Mouse (Mus musculus): ENCODE results near the gene Zfp467. TPM values are rescaled to one million over a fixed set of nuclear protein-coding genes. Genes with fewer than 3 reads are reported as not detected.
A peak's percentile ranks its signal among the peaks of the same experiment; 100 is the strongest.

Gene Zfp467
- polyA plus RNA-seq (2015; fragmentation: Nextera tagmentation; extraction: Ambion mirVana): 30.0 and 34.2 TPM in 2 replicates

DNA sequence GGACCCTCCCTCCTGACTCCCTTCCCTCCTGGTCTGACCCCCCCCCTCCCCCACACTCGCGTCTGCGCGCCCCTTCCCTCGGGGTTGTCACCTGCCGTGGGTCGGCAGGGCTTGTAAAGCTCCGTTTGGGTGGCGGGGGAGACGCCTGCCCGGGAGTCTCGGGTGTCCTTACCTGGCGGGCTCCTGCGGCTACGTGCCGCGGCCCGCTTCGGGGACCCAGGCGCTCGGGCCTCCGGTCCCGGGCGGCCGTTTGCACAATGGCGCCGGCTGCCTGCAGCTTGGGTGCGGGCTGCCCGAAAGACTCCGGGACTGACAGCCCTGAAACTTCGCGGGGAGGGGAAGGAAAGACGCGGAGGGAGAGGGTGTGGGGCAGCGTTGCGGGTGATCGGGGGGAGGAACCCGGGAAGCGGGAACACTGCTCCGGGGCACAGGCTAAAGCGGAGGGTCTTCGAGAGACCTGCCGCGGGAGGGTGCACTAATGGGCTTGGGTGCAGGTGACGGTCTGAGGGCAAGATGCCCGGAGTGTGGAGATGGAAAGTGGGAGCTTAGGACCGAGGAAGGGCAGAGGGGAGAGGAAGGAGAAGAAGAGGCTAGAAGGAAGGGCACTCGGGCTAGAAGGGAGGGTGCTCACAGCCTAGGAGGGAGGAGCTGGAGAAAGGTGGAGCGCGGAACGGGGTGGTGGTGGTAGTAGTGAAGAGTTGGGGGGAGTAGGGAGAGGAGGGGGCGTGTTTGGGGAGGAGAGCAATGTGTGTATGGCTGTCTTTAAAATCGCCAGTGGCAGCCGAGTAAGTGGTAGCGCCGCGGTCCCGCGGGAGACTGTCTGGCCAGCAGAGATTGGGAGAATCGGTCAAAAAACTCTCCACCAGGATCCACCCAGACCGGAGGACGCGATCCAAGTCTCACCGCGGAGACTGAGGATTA, at the start of gene Zfp467:
TSS of gene Zfp467 (minus strand) at position 645 of the 921 bp plus-strand sequence.
- WGBS: under 1% methylated on average over 65 of the region's 65 CpGs
- H3K9ac ChIP-seq (replicated peaks): peak within 1 kb of the TSS; percentile 75

DNA sequence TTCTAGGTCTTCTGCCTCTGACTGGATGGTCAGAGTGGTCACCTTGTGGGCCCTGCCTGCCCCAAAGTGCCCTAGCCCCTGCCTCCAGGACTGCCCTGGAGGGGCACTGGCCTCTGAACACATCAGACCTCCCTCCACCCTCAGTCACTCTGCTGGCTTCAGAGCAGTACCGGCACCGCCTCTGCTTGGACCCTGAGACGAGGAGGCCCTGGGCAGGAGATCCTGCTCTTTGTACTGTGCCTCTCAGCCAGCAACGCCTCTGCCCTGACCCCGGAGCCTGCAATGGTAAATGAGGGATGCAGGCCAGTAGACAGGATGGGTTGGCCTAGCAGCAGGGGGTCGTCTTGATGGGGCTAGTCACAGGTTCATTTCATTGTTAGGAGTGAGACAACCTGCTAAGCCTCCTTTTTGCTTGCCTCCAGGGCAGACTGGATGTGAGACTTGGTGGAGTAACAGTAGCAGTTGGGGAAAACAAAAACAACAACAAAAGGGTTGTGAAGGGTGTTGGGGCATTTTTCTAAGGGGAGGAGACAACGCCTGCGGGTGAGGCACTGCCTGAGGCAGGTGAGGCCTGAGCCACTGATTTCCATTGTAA, 47.6 kb upstream of the Zfp467 start:
- Histone ChIP-seq H3K36me3 (no peaks in the 10 kb centered on the region), H3K27me3 (no peaks in the 10 kb centered on the region), H3K4me3 (no peak overlapping the region), H3K9ac (replicated peaks) (no peak overlapping the region), H3K27ac (replicated peaks) (no peak overlapping the region), H3K4me2 (replicated peaks) (no peak overlapping the region), H3K9me3 (no peaks in the 10 kb centered on the region), H3K4me1 (no peaks in the 10 kb centered on the region)
- WGBS: 6% methylated on average over 8 of the region's 8 CpGs
- no peak for ATAC-seq (replicated peaks)

More for the DNA sequence above, at the start of gene Zfp467:
- H3K4me3 ChIP-seq: peak within 1 kb of the TSS; percentile 62
- peak within 1 kb of the TSS; percentile 89 for H3K27ac ChIP-seq (replicated peaks)
- H3K36me3 ChIP-seq: peaks cover 12% of the 10 kb centered on the region; the same call in 1 of the 2 replicates
- no peaks in the 10 kb centered on the region for H3K27me3 ChIP-seq
- H3K4me2 ChIP-seq (replicated peaks): peak within 1 kb of the TSS; percentile 95
- peak; percentile 33 for ATAC-seq (replicated peaks)
- peaks cover 21% of the 10 kb centered on the region for H3K4me1 ChIP-seq
- H3K9me3 ChIP-seq: no peaks in the 10 kb centered on the region

DNA sequence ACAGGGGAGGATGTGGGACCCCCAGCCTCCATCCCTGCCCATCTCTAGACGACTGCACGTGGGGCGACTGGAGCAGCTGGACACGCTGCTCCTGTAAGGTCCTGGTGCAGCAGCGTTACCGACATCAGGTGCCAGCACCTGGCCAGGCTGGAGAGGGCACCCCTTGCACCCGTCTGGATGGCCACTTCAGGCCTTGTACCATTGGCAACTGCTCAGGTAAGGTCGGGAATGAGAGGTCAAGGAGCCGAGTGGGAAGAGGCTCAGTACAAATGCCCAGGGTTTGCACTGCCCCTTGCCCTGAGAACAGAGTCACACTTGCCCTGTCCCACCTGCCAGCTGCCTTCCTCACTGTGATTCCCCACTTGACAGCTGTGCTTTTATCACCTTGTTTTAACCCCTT, 45.7 kb upstream of the Zfp467 start:
- Histone ChIP-seq H3K36me3 (no peaks in the 10 kb centered on the region), H3K27ac (replicated peaks) (no peak overlapping the region), H3K27me3 (no peaks in the 10 kb centered on the region), H3K4me2 (replicated peaks) (no peak overlapping the region), H3K4me1 (peaks cover 4% of the 10 kb centered on the region), H3K9ac (replicated peaks) (no peak overlapping the region), H3K9me3 (no peaks in the 10 kb centered on the region), H3K4me3 (no peak overlapping the region)
- WGBS: 70% methylated on average over 9 of the region's 9 CpGs
- ATAC-seq (replicated peaks): no peak

DNA sequence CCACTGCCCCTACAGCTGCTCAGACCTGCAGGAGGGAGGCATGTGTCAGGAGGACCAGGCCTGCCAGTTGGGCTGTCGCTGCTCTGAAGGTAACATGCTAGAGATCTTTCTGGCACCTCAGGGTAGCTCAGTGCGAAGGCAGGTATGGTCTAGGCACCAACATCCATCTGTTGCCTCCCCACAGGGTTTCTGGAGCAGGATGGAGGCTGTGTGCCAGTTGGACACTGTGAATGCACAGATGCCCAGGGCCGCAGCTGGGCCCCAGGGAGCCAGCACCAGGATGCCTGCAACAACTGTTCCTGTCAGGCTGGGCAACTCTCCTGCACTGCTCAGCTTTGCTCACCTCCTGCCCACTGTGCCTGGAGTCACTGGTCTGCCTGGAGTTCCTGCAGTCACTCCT, 44.1 kb upstream of the Zfp467 start:
- Histone ChIP-seq H3K36me3 (no peaks in the 10 kb centered on the region), H3K4me1 (peaks cover 4% of the 10 kb centered on the region), H3K27ac (replicated peaks) (no peak overlapping the region), H3K4me2 (replicated peaks) (no peak overlapping the region), H3K4me3 (no peak overlapping the region), H3K9ac (replicated peaks) (no peak overlapping the region), H3K9me3 (no peaks in the 10 kb centered on the region), H3K27me3 (no peaks in the 10 kb centered on the region)
- 74% methylated on average over 3 of the region's 3 CpGs for WGBS
- ATAC-seq (replicated peaks): no peak; the same call in 1 of the 2 replicates

DNA sequence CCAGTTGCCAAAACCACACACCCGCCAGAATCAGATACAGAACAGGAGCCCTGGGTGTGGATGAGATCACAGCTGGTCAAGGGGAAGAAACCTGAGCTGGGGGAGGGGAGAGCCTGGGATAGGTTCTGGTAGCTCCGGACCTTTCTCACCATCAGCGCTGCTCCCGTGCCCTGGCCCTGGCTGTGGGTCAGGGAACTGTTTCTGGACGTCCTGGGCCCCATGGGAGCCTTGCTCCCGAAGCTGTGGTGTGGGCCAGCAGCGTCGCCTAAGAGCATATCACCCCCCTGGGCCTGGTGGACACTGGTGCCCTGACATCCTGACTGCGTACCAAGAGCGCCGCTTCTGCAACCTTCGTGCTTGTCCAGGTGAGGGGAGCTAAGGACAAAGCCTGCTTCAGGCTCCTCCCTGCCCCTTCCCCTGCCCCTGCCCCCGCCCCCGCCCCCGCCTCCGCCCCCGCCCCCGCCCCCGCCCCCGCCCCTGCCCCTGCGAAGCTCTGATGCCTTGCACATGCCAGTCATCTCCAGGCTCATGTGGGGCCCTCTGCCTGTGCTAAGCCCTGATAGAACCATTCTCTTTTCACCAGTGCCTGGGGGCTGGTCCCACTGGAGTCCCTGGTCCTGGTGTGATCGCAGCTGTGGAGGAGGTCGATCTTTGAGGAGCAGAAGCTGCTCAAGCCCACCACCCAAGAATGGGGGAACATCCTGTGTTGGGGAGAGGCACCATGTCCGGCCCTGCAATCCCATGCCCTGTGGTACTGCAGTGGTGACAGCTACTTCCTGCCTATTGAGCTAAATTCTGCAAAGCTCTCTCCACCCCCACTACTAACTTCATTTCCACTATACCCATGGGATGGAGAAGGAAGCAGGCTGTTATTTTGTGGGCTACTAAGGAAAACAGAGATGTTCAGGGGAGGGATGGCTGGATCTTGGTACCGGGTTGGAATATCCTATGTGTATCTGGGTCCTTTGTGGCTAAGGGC, 42.4 kb upstream of the Zfp467 start:
- Histone ChIP-seq H3K9me3 (no peaks in the 10 kb centered on the region), H3K36me3 (no peaks in the 10 kb centered on the region), H3K4me2 (replicated peaks) (peak overlapping the region; percentile 29; the same call in 1 of the 2 replicates), H3K27me3 (no peaks in the 10 kb centered on the region), H3K27ac (replicated peaks) (no peak overlapping the region), H3K4me1 (peaks cover 4% of the 10 kb centered on the region), H3K4me3 (no peak overlapping the region), H3K9ac (replicated peaks) (no peak overlapping the region)
- 13% methylated on average over 25 of the region's 25 CpGs for WGBS
- ATAC-seq (replicated peaks): 0 out of 2 replicates have a peak, but pooled peaks have one; percentile 27

DNA sequence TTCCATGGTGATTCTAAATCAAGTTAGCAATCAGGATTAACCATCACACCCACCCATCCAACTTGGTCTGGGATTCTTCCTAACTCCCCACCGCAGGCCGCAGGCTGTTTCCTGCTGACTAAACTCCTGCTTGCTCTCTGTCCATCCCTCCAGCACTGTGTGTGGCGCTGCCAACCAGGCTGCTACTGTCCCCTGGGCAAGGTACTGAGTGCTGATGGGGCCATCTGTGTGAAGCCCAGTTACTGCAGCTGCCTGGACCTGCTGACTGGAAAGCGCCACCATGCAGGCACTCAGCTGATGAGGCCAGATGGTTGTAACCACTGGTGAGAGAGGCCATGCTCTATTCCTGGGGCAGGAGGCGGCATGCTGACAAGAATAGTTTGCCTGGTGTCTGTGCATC, 36.9 kb upstream of the Zfp467 start:
- H3K4me2 ChIP-seq (replicated peaks): no peak overlapping the region
- ATAC-seq (replicated peaks): no peak
- H3K4me3 ChIP-seq: no peak overlapping the region
- H3K4me1 ChIP-seq: no peaks in the 10 kb centered on the region
- no peak overlapping the region for H3K27ac ChIP-seq (replicated peaks)
- WGBS: 75% methylated on average over 5 of the region's 5 CpGs
- H3K9me3 ChIP-seq: no peaks in the 10 kb centered on the region
- H3K9ac ChIP-seq (replicated peaks): no peak overlapping the region
- H3K36me3 ChIP-seq: no peaks in the 10 kb centered on the region
- no peaks in the 10 kb centered on the region for H3K27me3 ChIP-seq

DNA sequence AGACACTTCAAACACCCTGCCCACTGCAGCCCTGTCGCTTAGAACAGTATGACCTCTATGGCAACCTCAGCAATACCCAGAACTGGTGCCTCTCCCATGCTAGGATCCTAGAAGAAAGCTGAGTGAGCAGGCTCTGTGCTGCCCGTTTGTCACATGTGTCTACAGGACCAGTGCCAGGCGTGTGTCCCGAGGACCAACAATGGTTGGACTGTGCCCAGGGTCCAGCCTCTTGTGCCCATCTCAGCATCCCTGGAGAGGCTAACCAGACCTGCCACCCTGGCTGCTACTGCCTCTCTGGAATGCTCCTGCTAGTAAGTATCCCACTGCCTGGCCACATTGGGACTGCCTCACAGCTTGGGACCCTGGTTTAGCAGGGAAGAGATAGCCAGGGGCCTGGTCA, 32.8 kb upstream of the Zfp467 start:
- H3K4me3 ChIP-seq: no peak overlapping the region
- no peak overlapping the region for H3K9ac ChIP-seq (replicated peaks)
- no peaks in the 10 kb centered on the region for H3K27me3 ChIP-seq
- no peaks in the 10 kb centered on the region for H3K4me1 ChIP-seq
- no peaks in the 10 kb centered on the region for H3K36me3 ChIP-seq
- no peak overlapping the region for H3K4me2 ChIP-seq (replicated peaks)
- 79% methylated on average over 4 of the region's 4 CpGs for WGBS
- no peak overlapping the region for H3K27ac ChIP-seq (replicated peaks)
- no peak for ATAC-seq (replicated peaks)
- H3K9me3 ChIP-seq: no peaks in the 10 kb centered on the region

DNA sequence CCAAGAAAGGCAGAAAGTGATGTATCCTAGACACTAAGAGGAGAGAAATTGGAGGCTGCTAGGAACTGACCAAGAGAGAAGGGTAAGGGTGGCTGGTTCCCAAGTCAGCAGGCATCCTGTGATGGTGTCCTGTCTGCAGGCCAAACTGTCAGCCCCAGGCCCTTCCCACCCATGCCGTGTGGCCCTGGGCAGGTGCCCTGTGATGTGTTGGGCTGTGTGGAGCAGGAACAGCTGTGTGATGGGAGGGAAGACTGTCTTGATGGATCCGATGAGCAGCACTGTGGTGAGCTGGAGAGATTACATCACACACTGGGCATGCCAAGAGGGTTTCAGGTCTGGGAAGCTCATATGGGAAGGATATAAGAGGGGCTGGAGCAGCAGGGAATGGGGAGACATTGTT, 25.1 kb upstream of the Zfp467 start:
- Histone ChIP-seq H3K4me1 (no peaks in the 10 kb centered on the region), H3K36me3 (no peaks in the 10 kb centered on the region), H3K9me3 (no peaks in the 10 kb centered on the region), H3K9ac (replicated peaks) (no peak overlapping the region), H3K27ac (replicated peaks) (no peak overlapping the region), H3K4me3 (no peak overlapping the region), H3K27me3 (no peaks in the 10 kb centered on the region), H3K4me2 (replicated peaks) (no peak overlapping the region)
- ATAC-seq (replicated peaks): no peak
- whole genome bisulfite sequencing: 94% methylated on average over 2 of the region's 2 CpGs

DNA sequence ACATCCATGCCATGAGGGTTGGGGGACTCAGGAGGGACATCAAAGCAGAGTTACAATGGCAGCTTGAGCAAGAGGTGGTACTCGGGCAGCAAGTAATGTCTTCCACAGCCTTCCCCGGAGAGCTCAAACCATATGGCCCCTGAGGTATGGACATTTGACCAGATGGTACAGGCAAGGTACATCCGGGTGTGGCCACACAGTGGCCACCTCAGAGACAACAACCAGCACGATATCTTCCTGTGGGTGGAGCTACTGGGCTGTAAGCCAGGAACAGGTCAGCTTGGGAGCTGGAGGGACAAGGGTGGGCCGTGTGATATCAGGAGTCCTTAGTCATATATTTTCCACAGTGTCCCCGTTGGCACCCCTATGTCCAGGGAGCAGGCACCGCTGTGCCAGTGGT, 21.9 kb upstream of the Zfp467 start:
- Histone ChIP-seq H3K27ac (replicated peaks) (no peak overlapping the region), H3K27me3 (no peaks in the 10 kb centered on the region), H3K4me1 (no peaks in the 10 kb centered on the region), H3K9me3 (no peaks in the 10 kb centered on the region), H3K4me2 (replicated peaks) (no peak overlapping the region), H3K4me3 (no peak overlapping the region), H3K36me3 (no peaks in the 10 kb centered on the region), H3K9ac (replicated peaks) (no peak overlapping the region)
- ATAC-seq (replicated peaks): no peak
- WGBS: 83% methylated on average over 7 of the region's 7 CpGs

DNA sequence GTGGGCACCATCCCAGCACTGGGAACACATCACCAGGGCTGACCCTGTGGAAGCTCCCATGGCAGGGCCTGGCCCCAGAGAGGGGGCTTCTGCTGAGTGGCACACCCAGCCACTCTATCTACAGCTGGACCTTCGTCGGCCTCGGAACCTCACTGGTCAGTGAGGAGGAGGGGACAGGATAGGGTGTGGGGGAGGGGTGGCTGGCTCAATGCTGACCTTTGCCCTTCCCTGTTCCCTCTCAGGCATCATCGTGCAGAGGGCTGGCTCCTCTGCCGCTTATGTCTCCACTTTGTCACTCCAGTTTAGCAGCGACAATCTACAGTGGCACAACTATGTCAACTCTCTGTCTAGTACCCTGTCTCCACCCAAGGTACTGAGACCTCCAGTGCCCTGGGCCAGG, 21.1 kb upstream of the Zfp467 start:
- no peak overlapping the region for H3K4me3 ChIP-seq
- H3K36me3 ChIP-seq: no peaks in the 10 kb centered on the region
- H3K9ac ChIP-seq (replicated peaks): no peak overlapping the region
- H3K27me3 ChIP-seq: no peaks in the 10 kb centered on the region
- H3K4me1 ChIP-seq: no peaks in the 10 kb centered on the region
- no peaks in the 10 kb centered on the region for H3K9me3 ChIP-seq
- no peak overlapping the region for H3K4me2 ChIP-seq (replicated peaks)
- 32% methylated on average over 6 of the region's 6 CpGs for WGBS
- no peak overlapping the region for H3K27ac ChIP-seq (replicated peaks)
- ATAC-seq (replicated peaks): no peak

DNA sequence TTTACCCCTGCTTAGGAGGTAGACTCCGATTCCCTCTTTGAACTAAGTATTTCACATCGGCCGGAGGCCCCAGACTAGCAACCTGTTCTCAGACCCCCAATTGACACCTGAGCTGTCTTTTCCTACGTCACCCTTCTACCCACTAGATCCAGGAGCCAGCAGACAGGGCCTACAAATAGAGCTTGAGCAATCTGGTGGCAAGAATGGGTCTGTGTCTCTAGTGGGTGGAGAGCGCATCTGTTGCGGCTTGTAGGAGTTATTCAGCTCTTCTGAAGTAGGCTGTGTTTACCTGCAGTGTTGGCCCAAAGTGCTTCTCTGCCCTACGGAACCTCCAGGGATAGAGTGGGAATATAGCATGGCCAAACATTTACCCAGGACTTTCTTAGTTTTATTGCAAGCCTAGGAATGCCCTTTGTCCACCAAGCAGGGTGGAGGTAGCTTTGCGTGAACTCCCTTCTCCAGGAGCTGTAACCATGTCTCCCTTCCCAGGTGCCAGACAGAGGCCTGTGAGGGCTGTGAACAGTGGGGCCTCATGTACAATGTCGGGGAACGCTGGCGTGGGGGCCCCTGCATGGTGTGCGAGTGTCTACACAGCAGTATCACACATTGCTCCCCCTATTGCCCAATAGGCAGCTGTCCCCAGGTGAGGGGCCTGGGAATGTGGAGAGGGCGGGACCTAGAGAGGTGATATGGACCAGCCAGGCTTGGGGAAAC, 19.5 kb upstream of the Zfp467 start:
- no peaks in the 10 kb centered on the region for H3K9me3 ChIP-seq
- no peak overlapping the region for H3K4me3 ChIP-seq
- H3K36me3 ChIP-seq: no peaks in the 10 kb centered on the region
- H3K9ac ChIP-seq (replicated peaks): no peak overlapping the region
- H3K4me1 ChIP-seq: no peaks in the 10 kb centered on the region
- 93% methylated on average over 13 of the region's 13 CpGs for WGBS
- no peaks in the 10 kb centered on the region for H3K27me3 ChIP-seq
- no peak overlapping the region for H3K4me2 ChIP-seq (replicated peaks)
- no peak overlapping the region for H3K27ac ChIP-seq (replicated peaks)
- ATAC-seq (replicated peaks): no peak
